Mouse (Mus musculus) fat pad, adult 2 months (tissue): ENCODE results near the gene Sfmbt1.

Experiments
- DNase-seq: peaks from one replicate; pipeline ENCODE4 v3.0.0-alpha.2; 2011; ENCODE audit warnings: low read depth, low spot score; ENCODE audit errors: extremely low read depth

Sfmbt1 gene

DNA sequence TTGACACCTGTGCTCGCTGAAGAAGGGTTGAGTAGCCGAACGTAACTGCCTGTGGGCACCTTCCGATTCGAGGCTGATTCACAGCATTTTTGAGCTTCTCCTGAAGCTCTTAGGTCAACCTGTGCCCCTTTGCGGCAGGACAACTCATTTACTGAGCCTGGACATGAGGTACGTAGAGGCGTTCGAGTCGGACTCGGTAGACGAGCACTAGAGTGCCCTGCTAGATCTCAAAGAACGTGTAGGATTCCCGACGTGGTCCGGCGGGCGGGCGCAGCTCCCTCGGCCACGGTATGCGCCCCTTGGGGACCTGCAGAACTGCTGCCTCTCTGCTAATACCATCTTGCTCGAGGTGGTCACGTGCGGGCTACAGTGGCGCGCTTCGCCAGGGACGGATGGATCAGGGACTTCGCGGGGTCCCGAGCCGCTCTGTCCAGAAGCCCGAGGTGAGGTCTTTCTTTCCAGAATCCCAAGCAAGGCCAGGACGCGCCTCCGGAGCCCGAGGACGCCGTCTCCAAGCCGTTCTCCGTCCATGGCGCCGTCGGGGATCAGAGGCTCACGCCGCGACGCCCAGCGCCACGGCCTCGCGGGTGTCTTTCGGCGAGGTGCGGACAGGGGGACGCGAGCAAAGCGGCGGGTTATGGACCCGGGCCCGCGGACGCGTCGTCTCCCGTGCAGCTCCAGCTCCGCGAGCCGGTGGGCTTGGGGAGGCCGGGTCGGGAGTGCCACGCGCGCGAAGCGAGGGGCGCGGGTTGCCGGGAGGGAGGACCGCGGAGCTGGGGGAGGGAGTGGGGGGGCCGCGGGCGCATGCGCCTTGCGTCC is at the start of gene Sfmbt1:
Gene Sfmbt1 (plus strand): TSS at position 51 of the 819 bp plus-strand sequence.
- DNase-seq: no peak

DNA sequence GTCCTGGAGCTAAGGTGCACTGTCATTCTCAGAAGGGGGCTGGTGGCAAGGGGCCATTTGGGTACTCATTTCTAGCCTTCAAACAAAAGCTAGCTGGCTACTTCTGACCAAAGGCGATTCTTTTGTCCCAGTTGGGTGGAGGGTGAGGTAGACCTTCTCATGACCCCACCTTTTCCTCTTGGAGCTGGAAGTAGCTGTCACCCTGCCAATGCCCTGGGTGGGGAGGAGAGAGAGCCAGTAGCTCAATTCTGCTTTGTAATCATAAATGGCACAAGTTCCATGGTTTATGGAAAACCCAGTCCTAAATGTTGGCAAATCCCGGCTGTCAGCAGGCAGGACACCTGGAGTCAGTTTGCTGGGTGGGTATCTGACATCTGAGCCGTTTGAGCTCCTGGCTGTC is 48.6 kb upstream of the Sfmbt1 start:
- no peak for DNase-seq

DNA sequence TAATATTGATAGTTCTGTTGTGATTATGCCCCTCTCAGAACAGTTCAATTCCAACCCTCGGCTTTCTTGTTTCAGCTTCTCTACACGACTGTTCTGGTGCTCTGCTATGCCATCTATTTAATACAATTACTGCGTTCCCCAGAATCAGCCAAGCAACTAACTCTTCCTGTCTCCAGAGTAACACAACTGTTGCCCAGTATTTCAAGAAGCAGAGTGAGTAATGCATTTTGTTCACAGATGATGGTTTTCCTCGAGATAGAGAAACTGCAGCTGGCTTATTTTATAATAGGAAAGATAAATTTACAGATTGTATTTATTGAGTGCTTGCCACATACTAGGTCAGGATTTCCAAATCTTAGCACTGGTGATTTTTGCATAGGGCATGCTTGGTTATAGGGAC is 48.0 kb upstream of the Sfmbt1 start:
- no peak for DNase-seq

DNA sequence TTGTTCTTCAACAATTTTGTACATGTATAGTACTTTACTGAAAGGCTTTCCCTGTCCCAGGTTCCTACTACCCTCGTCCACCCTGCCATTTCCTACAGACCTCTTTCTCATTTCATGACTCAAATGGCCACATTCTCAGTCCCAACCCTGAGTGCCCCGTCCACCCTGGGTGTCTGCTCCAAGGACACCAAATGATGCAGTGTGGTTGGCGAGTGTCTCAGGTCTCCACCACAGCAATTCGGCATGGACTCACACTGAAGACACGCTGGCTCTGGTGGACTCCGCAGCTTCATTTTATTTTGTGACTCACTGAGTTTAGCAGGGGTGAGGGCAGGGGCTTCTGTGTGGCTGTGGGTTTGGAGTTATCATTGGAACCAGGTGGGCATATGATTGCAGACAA is 44.5 kb upstream of the Sfmbt1 start:
- DNase-seq: no peak

DNA sequence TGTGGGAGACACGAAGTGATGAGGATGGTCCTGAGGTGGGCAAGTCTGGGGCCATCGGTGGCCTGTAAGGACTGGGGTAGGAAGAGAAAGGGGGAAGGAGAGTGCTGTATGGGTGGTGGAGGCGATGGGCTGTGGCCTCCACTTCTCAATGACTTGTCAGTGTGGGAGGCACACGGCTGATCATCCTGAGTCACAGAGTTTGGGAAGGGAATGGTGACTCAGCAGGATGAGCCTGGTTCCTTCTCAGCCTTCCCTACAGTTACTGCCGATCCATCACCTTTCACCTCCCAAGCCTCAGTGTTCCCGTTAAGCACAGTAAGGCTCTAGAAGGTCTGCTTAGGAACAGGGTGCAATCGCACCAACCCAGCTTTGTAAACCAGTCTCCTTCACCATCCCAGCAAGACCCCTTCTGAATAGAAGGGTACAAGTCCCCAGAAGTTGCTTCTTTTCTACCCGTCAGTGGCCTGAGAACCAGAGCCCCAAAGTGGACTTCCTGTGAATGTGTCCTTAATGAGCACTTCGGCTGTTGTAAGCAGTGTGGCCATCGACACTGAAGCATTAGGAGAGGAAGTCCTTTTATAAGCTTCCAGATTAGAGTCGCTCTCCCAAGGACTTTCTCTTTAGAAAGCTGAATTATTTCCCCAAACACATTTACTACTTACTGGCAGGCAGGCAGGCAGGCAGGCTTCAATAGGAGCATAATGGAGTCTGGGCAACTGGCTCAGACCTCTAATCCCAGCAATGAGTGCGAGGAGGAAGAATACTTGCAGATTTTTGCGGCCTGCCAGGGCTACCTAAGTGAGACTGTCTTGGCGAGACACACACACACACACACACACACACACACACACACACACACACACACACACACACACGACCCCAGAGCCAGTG is 43.3 kb upstream of the Sfmbt1 start:
- DNase-seq: no peak

DNA sequence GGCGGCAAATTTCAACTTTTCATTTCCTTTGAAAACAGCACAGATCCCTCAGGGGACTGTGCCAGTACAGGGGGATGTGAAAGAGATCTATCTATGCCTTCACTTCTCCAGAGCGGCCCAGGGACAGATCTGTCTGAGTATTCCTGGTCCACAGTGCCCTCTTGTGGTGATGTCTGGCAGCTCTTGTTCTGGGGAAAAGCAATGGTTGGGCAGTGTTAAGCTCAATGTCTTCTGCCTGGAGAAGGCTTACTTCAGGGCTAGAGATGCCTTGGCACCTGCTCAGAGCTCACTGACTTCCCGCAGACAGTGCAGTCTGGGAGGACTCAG is 42.7 kb upstream of the Sfmbt1 start:
- DNase-seq: no peak

DNA sequence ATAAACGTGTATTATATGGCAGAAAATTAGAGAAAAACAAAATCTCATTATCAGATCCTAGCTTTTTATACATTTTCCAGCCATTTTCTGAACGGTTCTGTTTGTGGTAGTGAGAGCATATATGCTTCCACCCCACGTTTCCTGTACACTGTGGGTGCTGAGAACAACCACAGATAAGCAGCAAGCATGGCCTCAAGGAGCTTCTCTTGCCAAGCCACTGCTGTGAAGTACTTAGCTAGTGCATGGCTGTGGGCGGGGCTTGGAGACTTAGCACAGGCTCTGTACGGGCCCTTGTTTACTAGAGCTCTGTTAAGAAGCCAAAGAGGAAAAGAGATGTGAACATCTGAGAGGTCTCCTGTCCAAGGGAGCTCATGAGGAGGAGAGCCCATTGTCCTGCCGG is 39.7 kb upstream of the Sfmbt1 start:
- DNase-seq: no peak

DNA sequence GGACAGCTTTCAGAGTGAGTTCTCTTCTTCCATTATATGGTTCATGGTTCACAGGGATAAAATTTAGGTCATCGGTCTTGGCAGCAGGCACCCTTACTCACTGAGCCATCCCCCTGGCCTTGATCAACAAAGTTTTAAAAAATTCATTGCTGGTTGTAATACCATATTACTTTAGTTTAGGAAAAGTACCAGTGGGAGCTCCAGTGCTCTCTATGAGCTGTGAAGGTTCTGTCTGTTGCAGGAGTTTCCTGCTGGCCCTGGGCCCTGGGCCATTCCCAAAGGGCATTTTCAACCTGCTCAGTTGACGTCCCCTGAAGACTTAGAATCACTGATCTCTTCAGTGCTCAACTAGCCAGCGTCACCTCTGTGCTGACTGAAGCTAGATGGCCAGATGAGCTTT is 32.5 kb upstream of the Sfmbt1 start:
- no peak for DNase-seq

DNA sequence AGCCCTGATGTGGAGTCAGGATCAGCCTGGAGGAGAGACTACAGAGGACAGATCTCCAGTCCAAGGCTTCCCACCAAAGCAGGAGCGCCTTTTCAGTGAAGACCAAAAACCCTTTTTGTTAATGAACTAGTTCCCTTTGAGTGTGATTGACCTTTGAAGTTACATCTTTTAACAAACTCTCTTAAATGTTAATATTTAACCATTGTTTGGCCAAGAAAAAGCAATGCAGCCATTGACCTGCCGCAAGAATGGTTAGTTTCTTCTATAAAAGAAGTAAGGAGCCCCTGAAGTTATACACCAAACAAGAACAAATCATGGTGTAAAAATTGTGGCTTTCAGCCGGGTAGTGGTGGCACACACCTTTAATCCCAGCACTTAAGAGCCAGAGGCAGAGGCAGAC is 24.0 kb upstream of the Sfmbt1 start:
- DNase-seq: no peak

DNA sequence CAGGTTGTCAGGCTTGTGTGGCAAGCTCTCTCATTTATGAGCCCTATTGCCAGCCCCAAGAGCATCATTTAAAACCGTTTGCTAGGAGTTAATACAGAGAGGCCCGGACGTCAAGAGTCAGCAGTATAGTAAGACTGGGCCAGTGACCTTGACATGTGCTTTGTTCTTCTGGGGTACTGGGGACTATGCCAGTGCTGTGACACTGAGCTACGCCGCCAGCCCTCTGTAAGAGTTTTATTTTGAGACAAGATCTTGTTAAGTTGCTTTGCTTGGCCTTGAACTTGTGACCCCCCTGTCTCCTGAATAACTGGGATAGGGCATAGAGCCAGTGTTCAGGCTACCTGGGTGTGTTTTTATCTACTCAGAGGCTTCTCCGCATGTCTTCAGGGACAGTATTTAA is 22.2 kb upstream of the Sfmbt1 start:
- no peak for DNase-seq

DNA sequence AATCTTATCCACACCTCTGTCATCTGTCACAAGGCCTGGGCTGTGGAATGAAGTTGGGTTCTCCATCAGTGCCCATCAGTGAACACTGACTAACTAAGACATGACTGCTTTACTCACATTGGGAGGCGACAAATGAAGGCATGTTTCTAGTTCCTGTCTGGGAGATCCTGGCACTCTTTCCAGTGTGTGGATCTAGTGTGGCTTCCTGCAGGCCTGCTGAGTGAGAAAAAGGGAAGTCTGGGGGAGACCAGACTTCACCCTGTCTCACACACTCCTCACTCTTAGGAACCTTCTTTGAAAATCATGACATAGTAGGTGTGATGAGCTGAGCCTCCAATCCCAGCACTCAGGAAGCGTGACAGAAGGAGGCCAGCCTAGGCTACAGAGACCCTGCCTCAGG is 19.9 kb upstream of the Sfmbt1 start:
- DNase-seq: no peak

DNA sequence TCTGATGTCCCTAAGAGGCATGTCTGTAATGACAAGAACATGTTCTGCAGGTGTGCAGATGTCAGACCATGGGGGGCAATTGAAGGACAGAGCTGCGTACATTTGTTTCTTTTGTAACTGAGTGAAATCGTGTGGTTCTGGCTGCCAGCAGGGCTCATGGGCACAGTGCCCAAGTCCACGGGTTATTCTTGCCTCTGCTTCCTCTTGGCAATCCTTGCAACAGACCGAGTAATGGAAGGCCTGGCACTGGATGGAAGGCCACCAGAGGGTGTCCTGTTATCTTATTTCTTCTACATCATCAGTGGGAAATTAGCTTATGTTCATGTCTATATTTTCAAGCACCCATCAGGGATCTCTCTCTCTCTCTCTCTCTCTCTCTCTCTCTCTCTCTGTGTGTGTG is 19.0 kb upstream of the Sfmbt1 start:
- no peak for DNase-seq

DNA sequence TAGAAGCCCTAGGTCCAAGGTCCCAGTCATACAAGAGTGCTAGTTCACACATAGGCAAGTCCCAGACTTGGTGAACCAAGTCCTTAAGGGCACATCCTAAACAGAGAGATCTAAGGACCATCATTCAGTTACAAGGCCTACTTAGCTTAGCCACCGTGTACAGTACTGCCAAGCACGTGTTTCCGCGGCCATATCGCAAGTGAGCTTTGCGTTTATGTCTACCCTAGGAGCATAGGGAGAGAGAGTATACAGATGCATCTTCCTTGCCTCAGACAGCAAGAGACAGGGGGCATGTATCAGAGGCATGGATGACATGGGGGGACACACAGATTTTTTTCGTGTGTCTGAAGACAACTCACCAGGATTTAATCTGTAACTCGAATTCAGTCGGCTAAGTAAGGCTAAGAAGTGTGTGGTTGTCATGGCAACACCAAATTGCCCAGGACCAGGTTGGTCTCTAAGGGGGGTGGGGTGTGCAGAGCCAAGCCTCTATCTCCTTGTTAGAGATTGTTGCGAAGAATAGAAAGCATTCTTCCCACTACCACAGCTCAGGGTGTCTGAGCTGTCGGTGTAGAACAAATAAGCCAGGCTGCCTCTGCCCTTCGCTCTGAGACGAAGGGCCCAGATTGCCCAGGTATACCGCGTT is 17.1 kb upstream of the Sfmbt1 start:
- DNase-seq: no peak

DNA sequence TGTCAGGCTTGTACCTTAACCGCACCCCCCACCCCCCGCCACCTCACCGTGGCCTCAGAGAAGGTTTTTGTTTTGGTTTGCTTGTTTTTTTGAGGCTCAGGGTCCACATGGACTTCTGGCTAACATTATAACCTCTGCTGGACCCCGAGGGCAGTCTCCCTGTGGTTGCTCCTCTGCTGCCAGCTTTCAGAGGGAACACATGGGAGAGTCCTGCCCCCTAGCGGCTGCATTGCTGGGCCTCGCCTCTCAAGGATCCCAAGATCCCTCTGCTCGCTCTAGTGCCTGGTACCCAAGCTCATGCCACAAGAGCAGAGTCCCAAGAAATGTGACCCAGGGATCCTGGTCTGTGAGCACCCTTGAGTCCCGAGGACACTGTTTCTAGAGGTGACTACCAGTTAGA is 15.0 kb upstream of the Sfmbt1 start:
- no peak for DNase-seq

DNA sequence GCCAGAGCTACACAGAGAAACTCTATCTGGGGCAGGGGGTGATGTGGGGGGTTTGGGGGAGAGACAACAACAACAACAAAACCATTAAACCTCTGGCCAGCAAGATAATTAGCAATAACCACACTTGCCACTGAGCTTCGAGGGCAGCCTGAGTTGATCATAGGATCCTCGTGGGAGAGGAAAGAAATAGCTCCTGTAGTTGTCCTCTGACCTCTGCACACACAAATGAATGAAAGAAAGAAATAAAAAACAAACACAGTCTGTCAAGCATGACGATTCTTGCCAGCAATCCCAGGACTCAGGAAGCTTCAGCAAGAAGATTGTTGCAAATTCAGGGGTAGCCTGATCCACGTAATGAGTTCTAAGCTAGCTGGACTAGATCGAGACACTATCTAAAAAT is 12.1 kb upstream of the Sfmbt1 start:
- no peak for DNase-seq

DNA sequence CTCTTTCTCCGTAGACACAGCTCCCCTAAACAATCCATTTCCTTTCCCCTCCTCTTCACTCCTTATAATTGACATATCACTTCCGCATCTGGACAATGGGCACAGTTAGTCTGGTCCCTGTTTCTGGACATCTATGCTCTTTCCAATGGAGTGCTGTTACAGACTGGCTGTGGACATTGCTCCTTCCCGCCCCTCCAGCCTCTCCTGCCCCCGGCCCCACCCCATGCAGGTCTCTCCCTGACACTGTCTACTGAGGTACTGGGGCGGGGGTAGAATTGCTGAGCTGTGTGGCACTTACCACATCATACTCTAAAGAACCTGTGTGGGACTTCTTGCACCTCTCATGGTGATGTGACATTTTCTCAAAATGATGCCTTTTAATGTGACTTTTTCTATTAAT is 11.6 kb upstream of the Sfmbt1 start:
- DNase-seq: no peak

DNA sequence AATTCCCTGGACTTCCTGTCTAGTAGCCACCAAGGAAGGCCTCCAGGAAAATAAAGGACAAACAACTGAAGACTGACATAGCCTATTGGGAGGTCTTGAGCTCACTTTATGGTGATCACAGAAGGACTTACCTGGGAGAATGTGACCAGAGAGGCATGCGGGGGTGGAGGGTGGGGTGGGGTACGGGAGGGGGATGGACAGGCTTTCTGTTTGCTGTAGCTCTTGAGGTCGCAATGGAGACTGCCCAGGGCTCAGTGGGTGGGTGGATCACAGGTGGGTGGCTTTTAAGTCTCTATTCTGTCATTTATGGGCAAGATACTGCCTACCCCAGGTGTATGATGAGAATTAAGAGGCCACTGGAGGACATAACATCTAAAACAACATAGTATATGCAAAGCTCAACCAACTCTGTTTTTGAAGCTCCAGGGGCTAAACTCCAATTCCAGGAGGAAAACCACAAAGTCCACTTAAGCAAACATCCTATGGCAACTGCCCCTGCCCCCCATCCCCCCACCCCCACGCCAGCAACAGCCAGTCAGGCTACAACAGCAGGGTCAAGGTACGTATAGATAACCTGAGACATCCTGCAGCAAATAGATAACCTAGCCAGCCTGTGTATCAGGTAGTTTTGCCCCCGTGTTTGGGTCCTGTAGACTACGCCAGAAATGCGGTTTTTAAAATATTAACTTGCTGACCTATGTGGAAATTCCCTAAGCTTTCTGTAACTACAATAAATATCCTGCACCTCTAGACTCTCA is 10.4 kb upstream of the Sfmbt1 start:
- DNase-seq: no peak

DNA sequence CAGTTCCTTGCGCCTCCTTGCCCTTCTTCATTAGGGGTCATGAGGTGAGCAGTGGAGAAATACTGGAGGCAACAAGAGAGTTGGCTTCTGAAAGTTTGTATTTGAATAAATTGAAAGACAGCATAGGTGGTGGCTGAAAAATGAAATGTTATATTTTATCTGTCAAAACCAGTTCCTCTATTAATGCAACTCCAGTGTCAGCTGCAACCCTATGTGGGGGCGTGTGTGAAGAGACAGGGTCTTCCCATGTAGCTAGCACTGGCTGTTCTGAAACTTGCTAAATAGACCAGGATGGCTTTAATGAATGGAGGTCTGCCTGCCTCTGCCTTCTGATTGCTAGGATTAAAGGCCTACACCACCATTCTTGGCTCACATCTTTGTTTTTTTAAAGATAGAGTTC is 2.8 kb upstream of the Sfmbt1 start:
- DNase-seq: no peak

DNA sequence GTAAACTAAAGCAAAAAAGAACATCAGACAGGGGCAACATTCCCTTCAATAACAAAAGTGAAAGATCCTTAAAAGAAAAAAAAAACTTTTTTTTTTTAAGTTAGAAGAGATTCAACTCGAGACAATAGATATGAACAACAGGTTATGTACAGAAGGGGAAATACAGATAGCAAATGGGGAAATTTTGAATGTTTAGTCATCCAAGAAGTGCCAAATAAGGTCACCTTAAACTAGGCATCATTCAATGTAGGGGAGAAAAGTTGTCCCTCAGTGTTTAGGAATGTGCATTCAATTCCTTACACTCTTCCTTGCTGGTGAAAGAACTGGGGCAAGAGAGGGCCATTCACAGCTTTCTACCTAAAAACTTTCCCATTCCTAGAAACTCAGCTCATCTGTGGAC is 880 bp upstream of the Sfmbt1 start:
- no peak for DNase-seq

DNA sequence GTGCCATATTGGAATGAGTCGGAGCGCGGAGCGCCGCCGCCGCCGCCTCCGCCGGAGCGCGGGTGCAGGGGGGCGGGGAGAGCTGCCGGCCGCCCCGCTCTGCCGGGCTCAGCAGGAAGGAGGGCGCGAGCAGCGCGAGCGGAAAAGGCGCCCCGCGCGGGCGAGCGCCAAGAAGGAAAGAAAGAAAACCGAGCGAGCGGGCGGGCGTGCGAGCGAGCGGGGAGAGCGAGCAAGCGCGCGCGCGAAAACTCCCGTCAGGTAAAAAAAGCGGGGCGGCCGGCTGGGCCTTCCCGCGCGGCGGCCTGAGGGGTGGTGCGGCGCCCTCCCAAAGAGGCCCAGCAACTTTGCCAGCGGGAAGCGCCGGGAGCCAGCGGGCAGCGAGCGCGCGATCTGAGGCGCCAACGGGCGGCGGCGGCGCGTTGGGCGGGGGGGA is 985 bp downstream of the Sfmbt1 start:
- no peak for DNase-seq
